Mouse (Mus musculus) lung, adult 18-20 months (tissue): ENCODE data around the gene 2610042L04Rik.
"Not testable (repeated sequence)": the region's sequence is repeated elsewhere in the genome, so short reads cannot be mapped to it uniquely, and the experiment has no call there.

Experiments used
- DNase-seq, 2 experiments: peaks; one replicate each; pipeline ENCODE4 v3.0.0; 2022; ENCODE audit warnings: mixed read lengths in 2 of 2

Gene 2610042L04Rik

DNA sequence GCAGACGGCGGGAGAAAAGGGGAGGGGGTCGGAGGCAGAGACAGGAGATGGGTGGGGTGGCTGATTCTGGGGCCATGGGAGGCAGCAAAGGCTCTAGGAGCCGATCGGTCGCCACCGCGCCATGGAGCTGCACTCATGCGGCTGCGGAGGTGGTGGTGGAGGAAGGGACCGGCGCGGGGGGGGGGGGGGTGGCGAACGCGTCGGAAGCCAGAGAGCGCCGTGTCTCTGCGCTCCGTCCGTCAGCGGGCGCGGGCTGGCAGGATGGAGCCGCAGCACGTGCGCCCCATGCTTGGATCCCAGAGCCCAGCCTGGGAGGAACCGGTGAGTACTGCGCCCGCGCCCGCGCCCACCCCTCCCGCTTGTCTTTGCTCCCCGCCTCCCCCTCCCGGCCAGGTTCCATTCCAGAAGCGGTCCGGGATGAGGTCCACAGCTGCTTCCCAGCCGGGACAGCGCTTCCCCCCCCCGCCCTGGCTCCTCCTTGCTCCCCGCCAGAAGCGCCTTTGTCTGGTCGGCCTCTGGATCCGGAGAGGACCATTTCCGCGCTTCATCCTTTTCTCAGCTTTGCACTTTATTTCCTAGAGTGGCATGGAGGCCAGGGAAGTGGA, at the start of gene 2610042L04Rik:
2610042L04Rik (plus strand) TSS at position 288 of the 605 bp plus-strand sequence.
- not testable (repeated sequence) for DNase-seq

DNA sequence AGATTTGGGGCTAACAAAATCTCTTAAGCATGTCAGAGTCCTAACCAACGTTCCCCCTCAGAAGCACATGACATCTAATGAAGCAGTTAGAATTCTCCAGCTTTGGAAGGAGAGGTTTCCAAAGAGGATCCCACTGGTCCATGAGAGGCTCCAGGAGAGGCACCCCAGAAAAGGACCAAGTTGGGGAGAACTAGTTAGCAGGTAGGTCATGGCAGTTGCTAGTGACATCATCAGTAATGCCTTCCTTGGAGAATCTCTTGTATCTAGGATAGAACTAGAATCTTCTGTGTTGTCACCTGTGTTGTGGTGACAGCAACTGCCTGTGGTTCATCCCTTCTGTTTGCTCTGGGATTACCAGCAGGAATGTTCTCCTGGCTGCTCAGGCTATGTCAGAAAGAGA, 17.6 kb upstream of the 2610042L04Rik start, which contains the start of gene Gm3149:
Gm3149 (plus strand) TSS at position 301 of the 400 bp plus-strand sequence.
- DNase-seq: not testable (repeated sequence)

DNA sequence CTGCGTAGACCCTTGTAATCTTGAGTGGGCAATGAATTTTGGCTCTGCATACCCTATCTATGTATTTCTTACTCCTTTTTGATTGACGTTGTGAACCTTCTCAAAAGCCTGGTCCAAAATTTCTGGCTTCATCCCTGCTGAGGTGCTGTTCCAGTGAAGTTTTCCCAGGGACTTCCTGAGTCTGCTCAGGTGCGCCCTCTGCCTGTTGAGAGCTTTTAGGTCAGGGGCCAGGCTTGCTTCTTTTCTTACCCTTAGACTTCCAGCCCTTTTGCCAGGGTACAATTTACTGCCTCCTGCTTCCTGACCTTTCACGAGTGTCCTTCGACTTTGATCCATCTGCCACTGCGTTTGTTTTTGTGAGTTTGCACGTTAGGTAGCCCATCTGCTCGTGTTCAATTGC, 943 bp downstream of the 2610042L04Rik start:
- DNase-seq: not testable (repeated sequence)

DNA sequence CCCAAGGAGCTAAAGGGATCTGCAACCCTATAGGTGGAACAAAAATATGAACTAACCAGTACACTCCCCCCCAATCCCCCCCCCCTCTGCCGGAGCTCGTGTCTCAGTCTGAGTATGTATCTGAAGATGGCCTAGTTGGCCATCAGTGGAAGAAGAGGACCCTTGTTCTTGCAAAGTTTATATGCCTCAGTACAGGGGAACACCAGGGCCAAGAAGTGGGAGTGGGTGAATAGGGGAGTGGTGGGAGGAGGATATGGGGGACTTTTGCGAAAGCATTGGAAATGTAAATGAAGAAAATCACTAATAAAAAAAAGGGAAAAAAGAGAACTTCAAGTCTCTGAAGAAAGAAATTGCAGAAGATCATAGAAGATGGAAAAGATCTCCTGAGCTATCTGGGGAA, 34.4 kb downstream of the 2610042L04Rik start:
- DNase-seq: not testable (repeated sequence)

DNA sequence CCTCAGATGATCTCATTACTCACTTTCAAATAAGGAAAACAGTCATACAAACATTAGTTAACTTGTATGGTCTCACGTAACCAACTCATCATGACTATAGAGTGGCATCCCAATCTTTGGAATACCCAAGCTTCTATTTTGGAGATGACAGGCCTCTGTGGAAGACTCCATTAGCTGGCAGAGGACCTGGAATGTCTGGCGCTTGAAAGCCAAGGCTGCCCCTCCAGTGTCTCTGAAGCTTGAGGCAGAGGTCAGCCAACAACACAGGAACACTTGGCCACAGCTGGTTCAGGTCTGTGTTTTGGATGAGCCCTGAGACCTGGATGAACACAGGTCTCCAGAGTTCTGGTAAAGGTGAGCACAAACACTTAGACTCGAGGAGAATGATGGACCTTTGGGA, 35.1 kb downstream of the 2610042L04Rik start:
- DNase-seq: not testable (repeated sequence)

DNA sequence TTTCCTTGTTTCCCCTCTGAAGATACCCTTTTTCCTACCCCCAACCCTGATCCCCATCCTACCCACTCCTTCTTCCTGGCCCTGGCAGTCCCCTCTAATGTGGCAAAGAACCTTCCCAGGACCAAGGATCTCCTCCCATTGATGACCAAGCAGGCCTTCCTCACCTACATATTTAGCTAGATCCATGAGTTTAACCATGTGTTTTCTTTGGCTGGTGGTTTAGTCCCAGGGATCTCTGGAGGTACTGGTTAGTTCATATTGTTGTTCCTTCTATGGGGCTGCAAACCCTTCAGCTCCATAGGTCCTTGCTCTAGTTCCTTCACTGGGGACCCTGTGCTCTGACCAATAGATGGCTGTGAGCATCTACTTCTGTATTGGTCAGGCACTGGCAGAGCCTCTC, 43.3 kb downstream of the 2610042L04Rik start:
- not testable (repeated sequence) for DNase-seq

DNA sequence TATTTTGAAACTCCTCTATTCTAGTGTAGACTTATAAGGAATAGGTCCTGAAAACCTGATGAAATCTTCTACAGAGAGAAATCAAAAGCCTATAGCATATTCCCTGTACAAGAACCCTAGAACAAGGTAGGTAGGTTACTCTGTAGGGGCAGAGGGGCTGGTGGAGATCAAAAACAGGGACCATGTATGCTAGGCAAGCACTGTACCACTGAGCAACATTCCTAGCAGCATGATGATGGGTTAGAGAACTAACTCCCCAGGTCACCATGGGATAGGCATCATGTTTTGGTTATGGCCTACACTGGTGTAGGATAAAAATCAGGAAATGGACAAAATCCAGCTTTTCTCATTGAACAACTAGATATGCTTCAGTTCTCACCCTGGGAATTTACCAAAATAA, 51.0 kb downstream of the 2610042L04Rik start:
- not testable (repeated sequence) for DNase-seq

DNA sequence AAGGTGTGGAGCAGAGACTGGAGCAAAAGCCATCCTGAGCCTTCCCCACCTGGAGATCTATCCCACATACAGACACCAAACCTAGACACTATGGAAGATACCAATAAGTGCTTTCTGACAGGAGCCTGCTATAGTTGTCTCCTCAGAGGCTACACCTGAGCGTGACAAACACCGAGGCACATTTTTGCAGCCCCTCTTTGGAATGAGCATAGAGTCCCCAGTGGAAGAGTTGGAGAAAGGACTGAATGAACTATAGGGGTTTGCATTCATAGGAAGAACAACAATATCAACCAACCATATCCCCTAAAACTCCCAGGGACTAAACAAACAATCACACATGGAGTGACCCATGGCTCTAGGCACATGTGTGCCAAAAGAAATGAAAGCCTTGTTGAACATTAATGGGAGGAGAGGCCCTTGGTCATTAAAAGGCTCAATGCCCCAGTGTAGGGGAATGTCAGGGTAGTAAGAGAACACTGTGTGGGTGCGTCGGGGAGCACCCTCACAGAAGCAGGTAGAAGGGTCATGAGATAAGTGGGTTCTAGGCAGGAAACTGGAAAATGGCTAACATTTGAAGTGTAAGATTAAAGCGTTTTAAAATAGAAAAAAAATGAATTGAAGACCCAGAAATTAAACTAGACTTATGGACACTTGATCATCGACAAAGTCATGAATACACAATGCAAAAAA, 58.4 kb downstream of the 2610042L04Rik start:
- DNase-seq: not testable (repeated sequence)

DNA sequence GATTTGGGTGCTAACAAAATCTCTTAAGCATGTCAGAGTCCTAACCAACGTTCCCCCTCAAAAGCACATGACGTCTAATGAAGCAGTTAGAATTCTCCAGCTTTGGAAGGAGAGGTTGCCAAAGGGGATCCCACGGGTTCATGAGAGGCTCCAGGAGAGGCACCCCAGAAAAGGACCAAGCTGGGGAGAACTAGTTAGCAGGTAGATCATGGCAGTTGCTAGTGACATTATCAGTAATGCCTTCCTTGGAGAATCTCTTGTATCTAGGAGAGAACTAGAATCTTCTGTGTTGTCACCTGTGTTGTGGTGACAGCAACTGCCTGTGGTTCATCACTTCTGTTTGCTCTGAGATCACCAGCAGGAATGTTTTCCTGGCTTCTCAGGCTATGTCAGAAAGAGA, 62.7 kb downstream of the 2610042L04Rik start, which contains the start of gene Gm3159:
Gm3159 (plus strand) TSS at position 301 of the 400 bp plus-strand sequence.
- DNase-seq: not testable (repeated sequence)

DNA sequence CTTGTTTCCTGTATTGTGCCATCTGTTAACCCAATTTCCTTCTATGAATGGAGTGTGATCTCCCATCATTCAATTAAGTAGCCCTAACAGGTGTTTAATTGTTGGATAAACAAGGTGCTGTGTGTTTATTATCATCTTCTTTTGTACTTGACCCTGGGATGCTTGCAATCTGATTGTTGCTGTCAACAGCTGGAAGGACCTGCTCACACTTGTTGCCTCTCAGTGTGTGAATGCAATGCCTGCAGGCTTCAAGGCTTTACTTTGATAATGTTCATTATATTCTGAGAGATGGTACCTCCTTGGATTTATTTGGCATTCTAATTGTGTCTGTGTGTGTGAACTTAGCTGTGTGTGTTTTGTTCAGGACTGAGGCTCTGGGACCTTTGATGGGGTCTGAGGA, 64.1 kb downstream of the 2610042L04Rik start:
- DNase-seq: not testable (repeated sequence)

DNA sequence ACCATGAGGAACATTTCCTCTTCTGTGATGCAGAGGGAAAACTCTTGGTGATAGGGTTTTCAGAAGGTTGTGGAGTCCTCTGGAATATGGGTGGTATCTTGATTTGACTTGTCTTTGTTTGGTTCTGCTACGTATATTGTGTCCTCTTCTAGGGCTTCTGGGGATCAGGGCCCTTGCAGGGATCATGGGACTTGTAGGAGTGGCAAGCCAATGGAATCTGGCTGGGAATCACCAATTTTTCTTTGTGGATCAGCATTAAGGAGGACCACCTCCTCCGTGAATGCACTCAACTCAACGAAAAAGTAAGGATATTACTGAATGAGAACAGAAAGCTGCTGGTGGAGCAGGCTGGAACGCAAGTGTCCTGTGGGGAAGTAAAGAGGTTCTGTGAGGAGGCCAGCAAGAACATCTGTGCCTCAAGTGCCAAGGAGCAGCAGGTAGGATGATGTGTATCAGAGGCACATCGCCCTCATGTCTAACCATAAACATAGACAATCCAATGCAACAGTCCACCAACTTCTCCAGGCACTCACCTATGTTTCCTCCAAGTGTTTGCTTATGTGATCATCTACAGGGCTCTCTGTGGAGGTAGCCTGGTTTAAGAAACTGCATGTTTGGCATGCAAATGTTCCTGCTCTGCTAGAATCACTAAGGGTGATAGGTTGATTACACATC, 65.7 kb downstream of the 2610042L04Rik start:
- not testable (repeated sequence) for DNase-seq

DNA sequence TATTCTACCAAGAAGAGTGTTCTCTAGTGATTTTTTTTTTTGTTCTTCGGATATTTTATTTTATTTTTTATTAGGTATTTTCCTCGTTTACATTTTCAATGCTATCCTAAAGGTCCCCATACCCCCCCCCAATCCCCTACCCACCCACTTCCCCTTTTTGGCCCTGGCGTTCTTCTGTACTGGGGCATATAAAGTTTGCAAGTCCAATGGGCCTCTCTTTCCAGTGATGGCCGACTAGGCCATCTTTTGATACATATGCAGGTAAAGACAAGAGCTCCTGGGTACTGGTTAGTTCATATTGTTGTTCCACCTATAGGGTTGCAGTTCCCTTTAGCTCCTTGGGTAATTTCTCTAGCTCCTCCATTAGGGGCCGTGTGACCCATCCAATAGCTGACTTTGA, 66.7 kb downstream of the 2610042L04Rik start:
- not testable (repeated sequence) for DNase-seq

DNA sequence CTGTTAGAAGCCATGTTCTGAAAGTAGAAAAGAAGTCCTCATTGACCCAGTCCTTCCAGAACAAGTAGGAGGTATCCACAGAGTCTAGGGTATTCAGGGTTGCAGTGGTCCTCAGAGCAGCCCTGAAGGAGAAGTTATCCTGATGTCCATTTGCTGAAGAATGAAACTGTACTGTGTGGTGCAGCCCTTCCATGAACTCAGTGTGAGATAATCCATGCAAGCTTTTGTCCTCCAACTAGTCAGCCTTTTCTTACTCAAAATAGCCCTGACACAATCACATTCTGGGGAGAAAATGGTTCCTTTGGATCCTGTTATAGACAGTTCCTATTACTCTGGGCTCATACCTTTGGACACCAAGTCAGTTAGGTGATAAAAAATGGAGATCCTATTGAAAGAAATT, 69.3 kb downstream of the 2610042L04Rik start:
- DNase-seq: not testable (repeated sequence)
